Mouse (Mus musculus): Measurements from ENCODE around the gene St3gal4.
"Not testable (repeated sequence)": the region's sequence is repeated elsewhere in the genome, so short reads cannot be mapped to it uniquely, and the experiment has no call there.

Gene St3gal4

GRCm38 (mm10) chr9:35119168-35119567 lies at the start of gene St3gal4:
St3gal4 (minus strand) TSS chr9:35119268.
- no peak for DNase-seq

- no peak for DNase-seq
Measured at GRCm38 (mm10) chr9:35166798-35167635, 47.9 kb upstream of the St3gal4 start.

GRCm38 (mm10) chr9:35166144-35166797 lies 47.2 kb upstream of the St3gal4 start:
- no peak for DNase-seq

- no peak for DNase-seq
Measured at GRCm38 (mm10) chr9:35164142-35164874, 45.2 kb upstream of the St3gal4 start.

- no peak for DNase-seq
Measured at GRCm38 (mm10) chr9:35163011-35163690, 44.1 kb upstream of the St3gal4 start.

GRCm38 (mm10) chr9:35161721-35162120 lies 42.7 kb upstream of the St3gal4 start:
- no peak for DNase-seq

GRCm38 (mm10) chr9:35160662-35161061 lies 41.6 kb upstream of the St3gal4 start:
- DNase-seq, result no peak

GRCm38 (mm10) chr9:35158477-35158876 lies 39.4 kb upstream of the St3gal4 start:
- no peak for DNase-seq

- DNase-seq, result no peak
Measured at GRCm38 (mm10) chr9:35156862-35157261, 37.8 kb upstream of the St3gal4 start.

GRCm38 (mm10) chr9:35156002-35156710 lies 37.1 kb upstream of the St3gal4 start:
- no peak for DNase-seq

GRCm38 (mm10) chr9:35152923-35153322 lies 33.9 kb upstream of the St3gal4 start:
- no peak for DNase-seq

- not testable (repeated sequence) for DNase-seq
Measured at GRCm38 (mm10) chr9:35148822-35149221, 29.8 kb upstream of the St3gal4 start.

GRCm38 (mm10) chr9:35147261-35147660 lies 28.2 kb upstream of the St3gal4 start:
- DNase-seq, result not testable (repeated sequence)

GRCm38 (mm10) chr9:35145829-35146228 lies 26.8 kb upstream of the St3gal4 start:
- DNase-seq, result no peak

- DNase-seq, result no peak
Measured at GRCm38 (mm10) chr9:35145118-35145517, 26.1 kb upstream of the St3gal4 start.

- no peak for DNase-seq
Measured at GRCm38 (mm10) chr9:35142221-35142620, 23.2 kb upstream of the St3gal4 start.

- no peak for DNase-seq
Measured at GRCm38 (mm10) chr9:35139231-35139744, 20.2 kb upstream of the St3gal4 start.

GRCm38 (mm10) chr9:35138029-35138428 lies 19.0 kb upstream of the St3gal4 start:
- no peak for DNase-seq

- no peak for DNase-seq
Measured at GRCm38 (mm10) chr9:35135575-35135974, 16.5 kb upstream of the St3gal4 start.

- DNase-seq, result no peak
Measured at GRCm38 (mm10) chr9:35131637-35132397, 12.7 kb upstream of the St3gal4 start.

GRCm38 (mm10) chr9:35128995-35129418 lies 9.9 kb upstream of the St3gal4 start:
- DNase-seq, result no peak

Data from thymus, postnatal 25 days (tissue).